Mouse (Mus musculus) urinary bladder, postnatal 4 days (tissue): ENCODE data around the gene Parp4.

ENCODE experiments used
- DNase-seq, 2 experiments: peaks; one replicate each; pipeline ENCODE4 v3.0.0; 2021 to 2022; ENCODE audit warnings: low spot score in 2 of 2

Gene Parp4

GRCm38 (mm10) chr14:56575416-56575815 is at the start of gene Parp4, which contains the start of gene Cenpj:
TSS of gene Parp4 (plus strand) at chr14:56575619.
TSS of gene Cenpj (minus strand) at chr14:56575425.
- peak; percentile 82 to 84 for DNase-seq

GRCm38 (mm10) chr14:56530788-56531187 is 44.6 kb upstream of the Parp4 start:
- DNase-seq, result no peak

GRCm38 (mm10) chr14:56544946-56545345 is 30.5 kb upstream of the Parp4 start:
- no peak for DNase-seq

- no peak for DNase-seq
Observed at GRCm38 (mm10) chr14:56545491-56545890, 29.9 kb upstream of the Parp4 start.

- no peak for DNase-seq
Observed at GRCm38 (mm10) chr14:56550960-56551359, 24.5 kb upstream of the Parp4 start.

- no peak for DNase-seq
Observed at GRCm38 (mm10) chr14:56552924-56553323, 22.5 kb upstream of the Parp4 start.

GRCm38 (mm10) chr14:56553331-56553730 is 22.1 kb upstream of the Parp4 start:
- DNase-seq, result no peak

GRCm38 (mm10) chr14:56554716-56555115 is 20.7 kb upstream of the Parp4 start:
- no peak for DNase-seq

GRCm38 (mm10) chr14:56559134-56559533 is 16.3 kb upstream of the Parp4 start:
- no peak for DNase-seq

- no peak for DNase-seq
Observed at GRCm38 (mm10) chr14:56567476-56567875, 7.9 kb upstream of the Parp4 start.

- DNase-seq, result no peak
Observed at GRCm38 (mm10) chr14:56569041-56569440, 6.4 kb upstream of the Parp4 start.

- DNase-seq, result peak; percentile 93 to 94
Observed at GRCm38 (mm10) chr14:56571310-56572093, 3.9 kb upstream of the Parp4 start.

- DNase-seq, result no peak
Observed at GRCm38 (mm10) chr14:56572546-56572945, 2.9 kb upstream of the Parp4 start.

- no peak for DNase-seq
Observed at GRCm38 (mm10) chr14:56575969-56576901, 816 bp downstream of the Parp4 start.

- no peak for DNase-seq
Observed at GRCm38 (mm10) chr14:56579011-56579410, 3.6 kb downstream of the Parp4 start.

GRCm38 (mm10) chr14:56581117-56581516 is 5.7 kb downstream of the Parp4 start:
- peak in 1 of 2 experiments; percentile 21 for DNase-seq

GRCm38 (mm10) chr14:56582294-56582693 is 6.9 kb downstream of the Parp4 start:
- DNase-seq, result no peak

GRCm38 (mm10) chr14:56592191-56592590 is 16.8 kb downstream of the Parp4 start:
- DNase-seq, result no peak

GRCm38 (mm10) chr14:56594811-56595210 is 19.4 kb downstream of the Parp4 start:
- DNase-seq, result no peak

- DNase-seq, result peak in 1 of 2 experiments; percentile 30
Observed at GRCm38 (mm10) chr14:56598759-56599158, 23.3 kb downstream of the Parp4 start.

GRCm38 (mm10) chr14:56602069-56602468 is 26.6 kb downstream of the Parp4 start:
- DNase-seq, result no peak

GRCm38 (mm10) chr14:56604438-56604837 is 29.0 kb downstream of the Parp4 start:
- no peak for DNase-seq
